Mouse (Mus musculus) spleen, postnatal 10 days (tissue): ENCODE results near the gene Ccr10.
A peak's percentile ranks its signal among the peaks of the same experiment; 100 is the strongest.

Experiments used
- DNase-seq, 2 experiments: peaks; one replicate each; pipeline ENCODE4 v3.0.0; 2021 to 2022; ENCODE audit warnings: low spot score in 2 of 2

Ccr10 gene

DNA sequence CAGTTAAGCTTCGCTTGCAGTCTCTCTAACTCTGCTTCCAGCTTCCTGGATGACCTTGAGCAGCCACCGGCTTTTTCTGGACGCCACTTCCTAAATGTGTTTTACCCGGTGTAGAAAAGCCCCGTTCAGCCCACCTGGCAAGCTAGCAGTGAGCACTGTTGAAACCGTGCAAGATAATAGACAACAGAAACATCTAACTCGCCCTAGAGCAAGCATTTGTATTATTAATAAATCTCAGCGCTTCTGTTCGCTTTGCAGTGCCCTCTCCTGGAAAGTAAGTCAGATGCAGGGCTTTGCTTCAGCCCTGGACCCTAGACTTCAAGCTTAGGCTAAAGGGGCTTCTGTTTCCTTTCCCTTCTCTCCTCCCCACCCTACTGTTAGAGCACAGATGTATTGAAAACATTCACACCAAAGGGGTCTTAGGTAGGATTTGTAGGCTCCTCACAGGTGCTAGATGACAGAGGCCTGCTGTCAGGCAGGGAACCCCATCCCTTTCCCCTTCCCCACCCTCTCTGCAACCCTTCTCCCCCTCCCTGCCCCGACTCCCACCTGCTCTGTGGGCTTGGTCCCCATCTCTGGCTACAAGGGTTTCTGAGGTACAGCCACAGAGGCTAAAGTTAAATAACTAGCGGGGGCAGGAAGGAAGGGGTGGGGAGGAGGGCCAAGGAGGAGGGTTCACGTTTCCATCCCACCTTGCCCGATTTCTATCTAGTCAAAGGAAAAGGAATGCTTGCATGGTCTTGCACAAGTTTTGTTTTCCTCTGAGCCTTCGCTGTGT, at the start of gene Ccr10:
Gene Ccr10, minus strand, starts transcription at position 593 of the 778 bp plus-strand sequence.
- no peak for DNase-seq

DNA sequence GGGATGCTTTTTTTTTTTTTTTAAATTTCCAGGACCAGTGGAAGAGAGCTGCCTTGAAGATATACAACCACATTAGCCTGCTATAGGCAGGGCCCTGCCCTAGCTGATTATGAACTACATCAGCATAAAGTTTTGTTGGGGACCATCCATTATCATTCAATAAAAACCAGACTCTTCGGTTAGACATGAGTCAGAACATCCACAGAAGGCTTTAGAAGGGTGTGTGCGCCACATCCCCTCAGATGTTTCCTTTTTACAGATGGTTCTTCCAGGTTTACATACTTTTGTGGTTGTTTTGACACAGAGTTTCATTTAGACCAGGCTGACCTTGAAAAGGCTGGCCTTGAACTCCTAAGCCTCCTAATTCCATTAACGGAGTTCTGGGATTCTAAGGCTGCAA, 49.1 kb upstream of the Ccr10 start:
- DNase-seq, result no peak

DNA sequence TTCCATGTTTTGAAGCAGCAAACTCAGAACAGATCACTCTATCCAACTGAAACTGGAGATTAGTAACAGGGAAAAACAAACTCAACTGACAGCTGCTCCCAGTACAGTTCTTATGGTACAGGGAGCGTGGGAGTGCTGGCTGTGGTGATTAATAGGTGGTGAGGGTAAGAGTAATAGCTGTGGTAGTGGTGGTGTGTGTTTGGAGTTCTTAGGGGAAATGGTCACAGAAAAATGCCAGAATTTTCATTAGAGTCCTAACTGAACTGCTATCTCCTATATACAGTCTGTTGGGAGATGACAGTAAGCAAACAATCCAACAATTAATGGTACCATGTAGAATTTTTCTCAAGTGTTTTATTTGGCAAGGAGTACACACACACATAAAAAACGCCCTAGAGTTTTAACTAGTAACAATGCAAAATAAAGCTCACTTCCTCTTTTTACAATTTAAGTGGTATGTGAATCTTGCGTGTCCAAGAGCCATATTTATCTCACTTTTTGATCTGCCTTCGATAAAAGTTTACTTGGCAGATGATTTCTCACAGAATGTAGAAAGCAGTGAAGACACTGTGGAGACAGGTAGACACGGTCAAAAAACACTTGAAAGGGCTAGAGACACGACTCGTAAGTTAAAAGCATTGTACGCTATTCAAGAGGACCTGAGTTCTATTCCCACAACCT, 46.2 kb upstream of the Ccr10 start:
- no peak for DNase-seq

DNA sequence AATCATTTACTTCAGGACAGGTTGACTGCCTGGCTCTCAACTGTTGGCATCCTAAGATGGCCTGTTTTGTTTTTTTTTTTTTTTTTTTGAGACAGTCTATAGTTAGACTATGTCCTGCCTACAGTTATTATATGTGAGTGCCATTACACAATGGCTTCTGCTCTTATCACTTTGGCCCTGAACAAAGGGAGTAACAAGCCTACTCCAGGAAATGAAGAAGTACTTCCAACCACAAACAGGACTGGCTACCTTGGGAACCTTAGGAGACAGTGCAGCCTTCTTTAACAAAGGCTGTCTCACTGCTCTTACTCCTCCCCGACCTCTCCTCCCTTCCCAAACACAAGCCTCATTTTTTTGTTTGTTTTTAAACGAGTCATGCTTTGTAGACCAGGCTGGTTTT, 45.6 kb upstream of the Ccr10 start:
- DNase-seq, result no peak

DNA sequence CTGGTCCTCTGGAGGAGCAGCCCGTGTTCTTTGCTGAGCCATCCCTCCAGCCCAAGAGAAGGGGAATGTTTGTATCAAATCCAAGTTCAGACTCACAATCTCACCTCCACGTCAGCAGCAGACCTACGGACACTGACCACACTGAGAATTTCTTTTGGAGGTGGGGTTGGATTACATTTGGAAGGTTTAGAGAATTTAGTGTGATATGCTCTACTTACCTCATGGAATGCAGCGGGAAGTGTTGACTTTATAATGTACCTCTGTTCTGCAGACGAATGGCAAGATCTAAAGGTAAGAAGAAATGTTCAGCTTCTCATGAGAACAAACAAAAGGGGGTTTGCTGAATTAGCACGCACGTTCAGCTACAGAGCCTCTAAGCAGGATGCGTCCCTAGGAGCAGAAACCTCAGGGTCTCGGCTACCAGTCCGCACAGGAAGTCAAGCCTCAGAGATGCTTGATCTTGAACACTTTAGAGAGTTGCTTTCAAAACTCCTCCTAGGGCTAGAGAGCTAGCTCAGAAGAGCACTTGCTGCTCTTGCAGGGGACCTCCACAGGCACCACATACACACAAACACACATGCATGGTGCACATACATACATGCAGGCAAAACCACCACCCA, 43.3 kb upstream of the Ccr10 start:
- DNase-seq, result no peak

DNA sequence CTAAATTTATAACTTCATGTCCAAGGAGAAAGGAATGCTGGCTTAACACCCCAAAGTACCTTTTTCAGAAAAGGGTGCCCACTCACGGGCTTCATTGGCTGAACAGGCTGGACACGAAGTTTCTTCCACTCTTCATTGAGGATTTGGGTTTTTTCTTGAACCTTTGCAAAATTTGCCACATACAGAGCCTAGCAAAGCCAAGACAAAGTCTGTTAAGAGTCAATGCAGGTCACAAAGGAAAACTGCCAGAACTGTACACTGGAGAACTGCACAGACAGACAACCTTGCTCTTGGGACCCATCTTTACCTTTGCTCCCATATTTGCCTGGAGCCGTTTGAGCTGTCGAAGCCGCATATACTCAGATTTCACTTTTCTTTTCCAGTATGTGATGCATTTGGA, 41.7 kb upstream of the Ccr10 start:
- DNase-seq, result no peak

DNA sequence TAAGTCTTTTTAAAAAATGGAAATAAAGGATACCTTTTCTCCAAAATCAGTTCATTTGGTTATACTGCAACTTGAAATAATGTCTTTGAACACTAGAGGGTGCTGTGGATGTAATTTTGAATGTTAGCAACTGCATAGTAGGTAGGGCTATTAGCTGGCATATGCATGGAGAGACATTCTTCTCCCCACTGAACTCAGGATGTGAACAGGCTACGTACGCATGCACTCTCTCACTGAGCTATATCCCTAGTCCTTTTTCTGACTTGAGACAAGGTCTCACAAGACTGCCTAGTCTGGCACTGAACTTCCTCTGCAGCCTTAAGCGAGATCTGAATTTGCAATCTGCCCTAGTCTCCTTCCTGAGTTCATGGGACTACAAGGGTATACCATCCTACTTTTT, 36.7 kb upstream of the Ccr10 start:
- DNase-seq, result no peak

DNA sequence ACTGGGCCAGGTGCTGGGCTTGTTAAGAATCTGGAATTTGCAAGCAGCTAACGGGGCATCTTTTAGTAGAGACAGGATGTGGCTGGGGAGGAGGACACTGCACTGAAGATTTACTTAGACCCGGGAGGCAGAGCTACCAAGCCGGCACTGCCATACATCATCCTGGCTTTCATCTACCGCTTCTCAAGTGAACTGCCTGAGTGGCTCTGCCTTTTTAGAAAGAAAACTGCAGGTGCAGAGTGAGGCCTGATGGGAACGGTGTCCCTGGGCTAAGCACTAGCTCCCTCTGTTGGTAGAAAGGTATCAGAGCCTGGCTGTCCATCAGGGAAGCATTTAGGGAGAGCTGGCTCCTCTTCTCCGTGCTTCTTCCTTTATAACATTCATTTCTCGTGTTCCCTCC, 25.7 kb upstream of the Ccr10 start:
- DNase-seq, result peak in 1 of 2 experiments; percentile 58

DNA sequence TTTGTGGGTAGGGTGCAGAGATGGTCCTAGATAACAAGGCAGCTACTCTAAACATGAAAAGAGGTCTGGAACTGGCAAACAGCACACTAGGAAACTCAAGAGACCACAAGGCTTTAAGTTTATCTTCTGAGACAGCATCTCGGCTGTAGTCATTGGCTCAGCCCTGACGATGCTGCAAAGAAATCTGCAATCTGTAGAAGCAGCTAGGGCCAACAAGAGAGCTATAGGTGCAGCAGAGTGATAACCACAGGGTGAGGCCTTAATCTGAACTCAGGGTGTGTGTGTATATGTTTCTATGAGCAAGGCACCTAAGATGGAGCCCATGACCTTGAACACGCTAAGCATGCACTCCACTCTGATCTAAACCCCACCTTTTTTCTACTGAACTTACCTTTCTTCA, 24.3 kb upstream of the Ccr10 start:
- DNase-seq, result no peak

DNA sequence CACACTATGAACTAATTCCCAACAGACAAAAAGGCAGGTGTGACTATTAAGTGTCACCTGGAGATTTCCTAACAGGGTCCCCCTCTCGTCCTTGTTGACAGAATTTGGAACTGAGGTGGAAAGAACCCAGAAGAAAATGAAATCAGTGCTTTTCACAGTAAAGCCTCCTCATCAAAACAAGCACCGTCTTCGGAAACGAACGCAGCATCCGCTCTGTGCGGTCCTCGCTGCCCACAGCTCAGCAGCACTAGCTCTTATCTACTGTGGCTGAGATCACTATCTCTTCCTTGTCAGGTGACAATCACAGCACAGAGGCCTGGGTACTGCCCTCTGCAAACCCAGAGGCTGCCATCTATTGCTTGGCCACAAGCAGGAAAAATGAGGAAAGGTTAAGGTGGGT, 20.9 kb upstream of the Ccr10 start:
- DNase-seq, result no peak

DNA sequence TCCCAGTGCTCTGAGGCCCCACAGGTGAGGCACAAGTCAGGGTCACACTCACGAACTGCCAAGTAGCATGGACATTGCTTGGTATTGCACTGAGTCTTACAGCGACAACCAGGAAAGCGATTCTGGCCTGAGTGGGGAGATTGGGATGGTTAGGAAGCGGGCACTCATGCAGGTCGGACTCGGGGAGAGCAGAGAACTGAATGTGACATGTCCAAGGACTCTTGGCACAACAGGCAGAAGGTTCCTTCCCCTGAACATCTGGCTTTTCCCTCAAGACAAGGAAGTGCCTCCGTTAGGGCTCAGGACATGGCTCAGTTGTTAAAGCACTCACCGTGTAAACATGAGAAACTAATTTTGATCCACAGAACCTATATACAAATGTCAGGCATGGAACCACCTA, 20.3 kb upstream of the Ccr10 start:
- no peak for DNase-seq

DNA sequence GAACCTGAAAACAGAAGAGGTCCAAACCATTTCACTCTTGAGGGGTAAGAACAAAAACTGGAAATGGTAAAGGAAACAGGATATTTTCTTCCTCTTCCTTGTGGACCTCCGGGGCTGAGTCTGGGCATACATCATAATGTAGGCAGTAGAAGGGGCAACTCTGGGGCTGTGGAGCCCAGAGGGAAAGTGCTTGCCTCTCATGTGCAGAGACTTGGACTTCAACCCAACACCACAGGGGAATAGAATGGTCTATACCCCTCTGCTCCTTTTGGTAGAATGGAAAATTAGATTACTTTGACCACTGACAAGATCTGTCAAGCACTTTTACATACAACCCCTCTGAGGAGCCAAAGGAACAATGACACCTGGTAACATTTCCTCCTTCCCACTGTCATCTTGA, 19.9 kb upstream of the Ccr10 start:
- DNase-seq, result no peak

DNA sequence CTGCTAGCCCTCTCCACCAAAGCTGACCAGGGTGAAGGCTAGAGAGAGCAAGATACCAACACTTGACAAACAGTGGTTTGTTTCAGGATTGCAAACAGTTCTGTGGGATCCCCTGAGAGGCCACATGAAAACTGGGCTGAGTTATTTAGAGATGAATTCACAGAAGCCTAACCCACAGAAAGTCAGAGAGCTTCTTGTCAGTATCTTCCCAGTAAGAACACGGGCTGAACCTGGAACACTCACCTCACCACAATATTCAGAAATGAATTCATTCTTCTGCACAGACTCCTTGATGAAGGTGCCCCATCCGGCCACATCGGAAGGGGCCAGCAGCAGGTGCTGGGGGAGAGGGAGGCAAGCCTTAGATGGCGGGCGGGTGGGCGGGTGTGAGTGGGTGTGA, 19.4 kb upstream of the Ccr10 start:
- DNase-seq, result no peak

DNA sequence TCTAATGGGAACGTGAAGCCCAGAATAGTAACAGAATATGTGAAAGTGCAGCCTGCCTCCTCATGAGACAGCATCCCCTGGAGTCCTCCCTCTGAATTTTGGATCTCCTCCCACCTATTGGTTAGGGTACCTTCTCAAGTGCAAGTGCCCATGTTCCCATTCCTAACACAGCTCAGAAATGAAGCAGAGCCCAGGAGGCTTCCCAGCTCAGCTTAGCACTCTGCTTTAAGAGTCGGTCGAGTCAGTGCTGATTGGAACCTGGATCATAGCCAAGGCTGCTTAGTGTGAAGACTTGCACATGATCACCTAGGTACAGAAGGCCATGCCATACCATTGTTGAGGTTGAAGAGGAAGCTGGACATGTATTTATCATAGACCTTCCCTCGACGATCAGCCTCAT, 18.9 kb upstream of the Ccr10 start:
- DNase-seq, result no peak

DNA sequence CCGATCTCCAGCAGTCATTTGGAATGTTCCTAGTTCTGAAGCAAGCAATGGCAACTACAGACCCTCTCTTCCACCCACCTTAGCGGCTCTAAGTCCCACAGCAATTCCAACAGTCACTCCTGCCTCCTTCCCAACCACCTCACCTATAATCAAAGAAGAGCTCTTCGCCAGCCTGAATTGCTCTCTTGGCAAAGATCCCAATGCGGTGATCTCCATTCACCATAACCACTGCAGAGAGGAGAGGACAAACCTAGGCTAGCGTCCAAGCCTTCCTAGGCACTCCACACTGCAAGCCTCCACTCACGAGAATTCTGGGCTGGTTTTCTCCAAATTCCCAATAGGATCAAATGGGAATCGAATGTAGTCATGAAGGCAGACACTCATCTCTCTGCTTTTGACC, 17.8 kb upstream of the Ccr10 start:
- no peak for DNase-seq

DNA sequence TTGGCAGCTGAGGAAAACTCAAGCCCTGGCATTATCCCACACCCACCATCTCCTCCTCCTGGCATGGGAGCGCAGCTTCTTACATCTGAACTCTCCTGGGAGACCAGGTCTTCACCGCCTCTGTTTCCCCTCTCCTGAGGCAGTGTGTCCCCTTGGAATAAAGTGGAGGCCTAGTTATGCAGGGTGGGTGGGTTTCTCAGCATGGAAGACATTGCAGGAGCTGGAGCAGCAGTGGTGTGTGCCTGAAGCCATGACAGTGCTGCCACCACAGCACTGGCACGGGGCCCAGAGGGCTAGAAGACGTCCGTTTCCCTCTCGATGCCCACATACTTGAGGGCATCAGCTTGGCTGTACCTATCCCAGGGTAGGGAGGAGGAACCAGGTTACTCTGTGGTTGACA, 17.4 kb upstream of the Ccr10 start:
- DNase-seq, result no peak

DNA sequence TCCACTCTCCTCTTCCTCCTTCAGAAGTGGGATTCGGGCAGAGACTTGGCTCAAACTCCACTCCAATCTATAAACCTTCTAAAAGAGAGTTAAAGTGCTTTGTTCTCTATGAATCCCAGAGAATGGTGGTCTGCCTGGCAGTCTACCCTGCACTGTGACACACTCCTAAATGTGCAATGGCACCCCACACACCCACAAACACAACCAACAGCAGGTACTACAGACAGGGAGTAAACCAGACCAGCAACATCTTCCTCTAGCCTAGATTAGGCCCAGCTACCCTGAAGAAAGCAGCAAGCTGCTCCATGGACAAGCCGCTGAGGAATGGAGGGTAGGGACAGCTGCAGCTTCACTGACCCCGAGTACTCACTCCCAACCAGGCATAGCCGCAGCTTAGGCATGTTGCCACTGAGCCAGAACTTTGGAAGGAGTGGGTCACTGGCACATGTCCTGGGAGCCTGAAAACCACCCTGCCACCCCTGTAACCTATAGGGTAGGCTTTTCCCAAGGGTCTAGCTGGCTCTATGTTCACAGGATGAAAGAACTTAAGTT, 16.8 kb upstream of the Ccr10 start:
- DNase-seq, result no peak

DNA sequence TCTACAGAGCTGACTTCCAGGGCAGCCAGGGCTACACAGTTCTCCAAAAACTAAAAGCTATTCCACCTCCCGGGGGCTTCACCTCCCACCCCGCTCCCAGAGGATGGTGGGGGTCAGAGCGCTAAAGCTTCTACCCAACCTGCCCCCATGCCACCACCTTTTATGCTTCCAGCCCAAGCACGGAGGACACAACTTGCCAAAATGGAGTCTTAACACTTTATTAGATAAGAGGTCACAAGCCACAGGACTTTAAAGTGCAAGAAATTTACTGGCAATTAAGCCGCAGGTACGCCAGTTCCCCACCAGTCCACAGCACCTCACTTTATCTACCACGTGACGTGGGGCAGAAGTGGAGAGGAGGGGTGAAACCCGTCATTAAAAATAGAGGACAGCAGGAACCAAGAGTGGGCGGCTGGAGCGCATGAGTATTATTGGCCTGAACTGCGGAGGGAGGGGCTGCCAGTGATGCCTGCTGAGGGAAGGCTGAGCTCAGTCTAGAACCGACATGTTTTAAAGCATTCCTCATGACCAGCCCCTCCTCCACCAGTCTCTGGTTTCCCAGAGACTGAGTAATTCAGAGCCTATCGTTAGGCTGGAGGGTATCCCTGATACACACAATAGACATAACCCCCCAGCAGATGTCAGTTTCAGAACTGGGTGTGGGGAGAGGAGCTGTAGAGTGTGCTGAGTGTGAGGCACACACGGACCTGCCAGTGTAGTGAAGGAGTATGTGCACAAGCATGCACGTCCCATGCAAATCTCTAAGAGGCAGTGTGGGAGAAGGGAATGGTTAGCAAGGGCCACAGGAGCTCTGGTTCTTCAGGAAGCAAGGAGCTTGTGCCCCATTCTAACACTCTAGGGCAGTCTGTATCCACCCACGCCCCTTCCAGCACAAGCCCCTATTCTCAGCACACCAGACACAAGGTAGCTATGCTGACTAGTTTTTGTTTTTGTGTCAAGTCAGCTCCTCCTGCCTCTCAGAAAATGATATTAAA, 16.0 kb upstream of the Ccr10 start:
- no peak for DNase-seq

DNA sequence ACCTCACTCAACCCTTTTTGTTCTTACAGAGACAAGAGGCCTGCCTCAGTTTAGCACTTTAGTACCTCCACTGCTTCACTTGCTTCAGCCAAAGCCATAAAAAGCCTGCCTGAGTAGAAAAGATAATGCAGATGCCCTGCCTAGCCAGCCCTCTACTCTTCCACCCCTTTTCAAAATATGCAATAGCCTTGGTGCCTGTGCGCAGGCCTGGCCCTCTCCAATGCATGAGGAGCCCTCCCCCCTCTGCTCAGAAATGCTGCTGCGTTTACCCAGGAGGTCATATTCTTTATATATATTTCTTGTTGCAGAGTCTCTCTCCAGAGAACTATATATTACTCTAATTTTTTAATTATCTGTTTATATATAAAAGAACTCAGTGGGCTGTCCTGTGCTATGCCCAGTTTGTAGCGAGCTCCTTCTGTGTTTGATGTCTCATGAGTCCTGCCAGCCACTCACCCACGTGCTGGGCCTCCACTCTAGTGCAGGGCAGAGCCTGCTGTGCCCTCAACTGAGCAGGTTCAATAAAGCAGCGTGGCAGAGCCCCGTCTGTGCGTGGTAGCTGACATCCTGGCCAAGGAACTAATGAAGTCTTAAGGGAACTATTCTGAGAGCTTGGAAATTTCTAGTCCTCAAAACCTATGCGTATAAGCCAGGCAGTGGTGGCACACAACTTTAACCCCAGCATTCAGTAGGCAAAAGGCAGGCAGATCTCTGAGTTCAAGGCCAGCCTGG, 15.1 kb upstream of the Ccr10 start:
- peak in 1 of 2 experiments; percentile 55 for DNase-seq

DNA sequence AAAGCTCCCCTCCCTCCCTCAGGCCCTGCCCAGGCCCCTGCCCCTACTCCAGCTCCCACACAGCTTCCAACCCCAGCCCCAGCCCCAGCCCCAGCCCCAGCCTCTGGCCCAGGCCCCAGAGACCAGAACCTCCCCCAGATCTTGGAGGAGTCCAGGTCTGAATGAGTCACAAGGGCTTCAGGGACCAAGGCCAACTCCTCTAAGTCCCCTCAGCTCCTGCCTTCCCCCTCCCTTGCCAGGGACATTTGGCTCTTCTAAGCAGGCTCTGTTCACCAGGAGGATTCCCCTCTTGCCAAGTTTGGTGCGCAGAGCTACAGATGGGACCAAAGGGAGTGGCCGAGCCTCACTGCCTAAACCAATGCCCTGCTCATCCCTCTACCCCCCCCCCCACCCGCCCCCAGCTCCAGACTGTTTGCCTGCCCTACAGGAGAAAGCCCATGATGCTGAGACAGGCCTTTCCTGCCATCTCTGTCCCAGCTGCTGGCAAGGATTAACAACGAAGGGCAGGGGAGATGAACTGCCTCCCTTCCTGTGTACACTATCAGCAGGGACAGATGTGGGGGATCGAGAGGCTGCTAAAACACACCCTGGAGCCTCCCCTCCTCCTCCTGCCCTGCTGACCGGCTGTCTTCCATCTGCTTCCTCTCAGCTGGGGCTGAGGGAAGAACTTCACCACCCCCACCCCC, 14.4 kb upstream of the Ccr10 start:
- DNase-seq, result peak in 1 of 2 experiments; percentile 69
